Mouse (Mus musculus) ES-Bruce4 (cell line): Measurements from ENCODE around the gene Tnfrsf18.

ENCODE experiments used
- CTCF ChIP-seq: IDR thresholded peaks from one replicate; pipeline ENCODE4 v1.8.1; 2011; ENCODE audit warnings: low read depth, low read length
- EP300 ChIP-seq: IDR thresholded peaks from 2 replicates; pipeline ENCODE4 v1.6.1; 2011; ENCODE audit warnings: low read depth, low read length; ENCODE audit not compliant: insufficient read depth

DNA sequence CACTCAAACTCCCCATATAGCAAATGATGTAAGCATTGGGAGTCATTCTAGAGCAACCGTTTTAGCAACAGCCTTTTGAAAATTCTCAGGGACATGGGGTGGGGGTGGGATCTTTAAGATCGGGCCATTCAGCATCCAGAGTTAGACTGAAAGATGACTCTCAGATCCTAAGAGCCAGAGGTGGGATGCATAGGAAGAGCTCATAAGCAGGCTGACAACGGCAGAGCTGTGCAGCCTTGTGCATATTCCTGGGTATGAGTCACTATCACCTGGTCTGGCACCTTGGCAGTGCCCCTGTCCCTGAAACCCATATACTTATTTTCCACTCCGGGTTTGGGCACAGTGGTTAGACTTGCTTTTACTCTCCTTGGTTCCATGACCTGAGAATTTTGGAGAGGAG, 27.1 kb downstream of the Tnfrsf18 start:
- TF ChIP-seq CTCF (no peak), EP300 (no peak)
